In genomic region chr5:123669991-123670799, GRCm38 (mm10) we compare ENCODE assay signal across 8 mouse cellular contexts. TPM values are rescaled to one million over a fixed set of nuclear protein-coding genes. Genes with fewer than 3 reads are reported as not detected.
DNase-seq lines count a peak whose midpoint lies in the region; ATAC-seq and TF ChIP-seq lines count a peak whose summit lies in the region.

No protein-coding gene starts in this region.

- no peak for TF ChIP-seq POLR2A in lung, adult 2 months (IDR thresholded peaks at IDR 0.05; ENCODE audit: borderline replicate concordance, extremely low read depth, low read depth, low read length)

- no peaks in the 10 kb centered on the region for H3K27me3 ChIP-seq in forebrain, embryonic 10.5 days (ENCODE audit: poor library complexity, severe bottlenecking)
- H3K27me3 ChIP-seq in forebrain, embryonic 15.5 days, result no peaks in the 10 kb centered on the region
- H3K27me3 ChIP-seq in embryonic facial prominence, embryonic 14.5 days (replicated peaks; ENCODE audit: control insufficient read depth, insufficient read depth, low read length), result no peaks in the 10 kb centered on the region
- H3K27me3 ChIP-seq in liver, postnatal 0 days (ENCODE audit: insufficient read depth, low read length), result no peaks in the 10 kb centered on the region

- no peak for TF ChIP-seq CTCF in lung, adult 2 months (IDR thresholded peaks at IDR 0.05; ENCODE audit: insufficient read depth, low read length)
- no peak for TF ChIP-seq CTCF in liver, postnatal 0 days (IDR thresholded peaks at IDR 0.05; ENCODE audit: low read depth)

- peak overlapping the region; percentile 51; the same call in 1 of the 2 replicates for H3K27ac ChIP-seq in forebrain, embryonic 10.5 days
- no peak overlapping the region for H3K27ac ChIP-seq in forebrain, embryonic 15.5 days (replicated peaks)
- H3K27ac ChIP-seq in embryonic facial prominence, embryonic 14.5 days (replicated peaks; ENCODE audit: low read depth, low read length), result peak overlapping the region; percentile 75
- H3K27ac ChIP-seq in liver, postnatal 0 days (ENCODE audit: low read depth), result peak overlapping the region; percentile 68

- H3K4me1 ChIP-seq in forebrain, embryonic 10.5 days, result peaks cover 39% of the 10 kb centered on the region
- H3K4me1 ChIP-seq in forebrain, embryonic 15.5 days, result peaks cover 12% of the 10 kb centered on the region
- peaks cover 34% of the 10 kb centered on the region for H3K4me1 ChIP-seq in lung, adult 2 months (ENCODE audit: control insufficient read depth, insufficient read depth, low read length)
- peaks cover 11% of the 10 kb centered on the region for H3K4me1 ChIP-seq in embryonic facial prominence, embryonic 14.5 days (ENCODE audit: control insufficient read depth, insufficient read depth, low read length)
- H3K4me1 ChIP-seq in liver, postnatal 0 days (ENCODE audit: insufficient read depth), result peaks cover 37% of the 10 kb centered on the region

- ATAC-seq in forebrain, embryonic 15.5 days (replicated peaks), result no peak
- ATAC-seq in embryonic facial prominence, embryonic 14.5 days (ENCODE audit: low read depth), result no peak
- ATAC-seq in liver, postnatal 0 days, result no peak

- H3K4me3 ChIP-seq in forebrain, embryonic 10.5 days, result no peak overlapping the region
- no peak overlapping the region for H3K4me3 ChIP-seq in forebrain, embryonic 15.5 days
- peak overlapping the region; percentile 12 for H3K4me3 ChIP-seq in lung, adult 2 months (replicated peaks; ENCODE audit: extremely low read depth, low read depth, low read length)
- no peak overlapping the region for H3K4me3 ChIP-seq in embryonic facial prominence, embryonic 14.5 days (ENCODE audit: low read depth, low read length)
- peak overlapping the region; percentile 24 for H3K4me3 ChIP-seq in liver, postnatal 0 days (ENCODE audit: low read depth, low read length)

- H3K4me2 ChIP-seq in forebrain, embryonic 15.5 days (replicated peaks), result no peak overlapping the region
- peak overlapping the region; percentile 35 for H3K4me2 ChIP-seq in embryonic facial prominence, embryonic 14.5 days (ENCODE audit: low read depth, low read length)
- peak overlapping the region; percentile 62 for H3K4me2 ChIP-seq in liver, postnatal 0 days (ENCODE audit: low read depth, low read length)

- TF ChIP-seq EP300 in liver, postnatal 0 days (IDR thresholded peaks at IDR 0.05; ENCODE audit: low read depth), result no peak

- H3K9me3 ChIP-seq in forebrain, embryonic 10.5 days, result no peaks in the 10 kb centered on the region
- H3K9me3 ChIP-seq in forebrain, embryonic 15.5 days, result no peaks in the 10 kb centered on the region
- H3K9me3 ChIP-seq in embryonic facial prominence, embryonic 14.5 days (ENCODE audit: control insufficient read depth, low read length), result no peaks in the 10 kb centered on the region
- no peaks in the 10 kb centered on the region for H3K9me3 ChIP-seq in liver, postnatal 0 days (ENCODE audit: low read length)

- WGBS in forebrain, embryonic 10.5 days, result 74% methylated on average over 9 of the region's 9 CpGs
- 77% methylated on average over 9 of the region's 9 CpGs for WGBS in forebrain, embryonic 15.5 days
- 45% methylated on average over 9 of the region's 9 CpGs for WGBS in lung, adult 2 months
- 47% methylated on average over 9 of the region's 9 CpGs for WGBS in embryonic facial prominence, embryonic 14.5 days
- WGBS in liver, postnatal 0 days (ENCODE audit: insufficient replicate concordance), result 33% methylated on average over 9 of the region's 9 CpGs

- H3K9ac ChIP-seq in forebrain, embryonic 15.5 days (replicated peaks), result no peak overlapping the region
- H3K9ac ChIP-seq in embryonic facial prominence, embryonic 14.5 days (ENCODE audit: low read depth, low read length), result peak overlapping the region; percentile 40
- H3K9ac ChIP-seq in liver, postnatal 0 days (replicated peaks), result peak overlapping the region; percentile 50; the same call in 1 of the 2 replicates

- no peak for DNase-seq in forebrain, embryonic 10.5 days (ENCODE audit: extremely low spot score, low spot score)
- no peak for DNase-seq in lung, adult 2 months
- DNase-seq in lung, postnatal 4 days, result no peak
- no peak for DNase-seq in embryonic facial prominence, embryonic 14.5 days (ENCODE audit: low spot score)
- DNase-seq in liver, postnatal 0 days, result no peak
- DNase-seq in adipocyte (ENCODE audit: low spot score), result no peak
- DNase-seq in cerebellum, postnatal 14 days, result no peak

- H3K36me3 ChIP-seq in forebrain, embryonic 10.5 days (replicated peaks), result peaks cover 6% of the 10 kb centered on the region; the same call in 1 of the 2 replicates
- no peaks in the 10 kb centered on the region for H3K36me3 ChIP-seq in forebrain, embryonic 15.5 days
- H3K36me3 ChIP-seq in embryonic facial prominence, embryonic 14.5 days (ENCODE audit: control insufficient read depth, insufficient read depth, low read length), result no peaks in the 10 kb centered on the region
- H3K36me3 ChIP-seq in liver, postnatal 0 days (replicated peaks; ENCODE audit: insufficient read depth, low read length), result no peaks in the 10 kb centered on the region

RNA-seq across cellular contexts. Expression of gene Clip1, which starts 14.2 kb away (rescaled TPM):
- polyA plus RNA-seq in forebrain, embryonic 10.5 days (2016; fragmentation: Nextera tagmentation; extraction: Ambion mirVana), result 55.6 and 55.8 TPM in 2 replicates
- 80.0 and 84.5 TPM in 2 replicates for polyA plus RNA-seq in forebrain, embryonic 15.5 days (2015; fragmentation: Nextera tagmentation; extraction: Ambion mirVana)
- 30.3 and 49.8 TPM in 2 replicates for polyA plus RNA-seq in lung, adult 2 months (2012; rRNA removed)
- 31.1 and 33.4 TPM in 2 replicates for polyA plus RNA-seq in embryonic facial prominence, embryonic 14.5 days (2014; fragmentation: Nextera tagmentation; extraction: Ambion mirVana)
- polyA plus RNA-seq in liver, postnatal 0 days (2015; fragmentation: Nextera tagmentation; extraction: Ambion mirVana), result 10.1 and 12.2 TPM in 2 replicates

RNA-seq across cellular contexts. Expression of gene Zcchc8, which starts 50.7 kb away (rescaled TPM):
- 90.6 and 92.2 TPM in 2 replicates for polyA plus RNA-seq in forebrain, embryonic 10.5 days (2016; fragmentation: Nextera tagmentation; extraction: Ambion mirVana)
- 83.7 and 87.8 TPM in 2 replicates for polyA plus RNA-seq in forebrain, embryonic 15.5 days (2015; fragmentation: Nextera tagmentation; extraction: Ambion mirVana)
- polyA plus RNA-seq in lung, adult 2 months (2012; rRNA removed), result 26.8 and 29.5 TPM in 2 replicates
- 64.8 and 68.3 TPM in 2 replicates for polyA plus RNA-seq in embryonic facial prominence, embryonic 14.5 days (2014; fragmentation: Nextera tagmentation; extraction: Ambion mirVana)
- polyA plus RNA-seq in liver, postnatal 0 days (2015; fragmentation: Nextera tagmentation; extraction: Ambion mirVana), result 19.3 and 23.7 TPM in 2 replicates

Comparison
In these comparisons a context has a peak if more than half of its experiments do, and no peak if none do; other contexts are left out.
1. H3K4me3 ChIP-seq: peak in lung, adult 2 months (single experiment) and liver, postnatal 0 days (single experiment); none in forebrain, embryonic 10.5 days (single experiment), forebrain, embryonic 15.5 days (single experiment) and embryonic facial prominence, embryonic 14.5 days (single experiment).